ENCODE assay signal across 8 mouse cellular contexts in genomic region chr6:87850155-87850899, GRCm38 (mm10). TPM values are rescaled to one million over a fixed set of nuclear protein-coding genes. Genes with fewer than 3 reads are reported as not detected.
A peak's percentile ranks its signal among the peaks of the same experiment; 100 is the strongest.
DNase-seq lines count a peak whose midpoint lies in the region; ATAC-seq and TF ChIP-seq lines count a peak whose summit lies in the region.

No protein-coding gene starts in this region.

- under 1% methylated on average over 71 of the region's 73 CpGs for WGBS in cerebellum, adult 2 months
- WGBS in forebrain, embryonic 16.5 days, result under 1% methylated on average over 71 of the region's 73 CpGs
- under 1% methylated on average over 73 of the region's 73 CpGs for WGBS in hindbrain, embryonic 12.5 days
- WGBS in stomach, embryonic 14.5 days, result under 1% methylated on average over 67 of the region's 73 CpGs

- no peak for TF ChIP-seq POLR2A in cerebellum, adult 2 months (IDR thresholded peaks at IDR 0.05; ENCODE audit: borderline replicate concordance, insufficient read depth, low read length)

- H3K4me2 ChIP-seq in forebrain, embryonic 16.5 days (ENCODE audit: low read length), result peak overlapping the region; percentile 89
- H3K4me2 ChIP-seq in hindbrain, embryonic 12.5 days (replicated peaks), result peak overlapping the region; percentile 76
- H3K4me2 ChIP-seq in stomach, embryonic 14.5 days (replicated peaks; ENCODE audit: low read depth, low read length), result peak overlapping the region; percentile 82

- no peaks in the 10 kb centered on the region for H3K9me3 ChIP-seq in forebrain, embryonic 16.5 days (ENCODE audit: control insufficient read depth, low read length)
- no peaks in the 10 kb centered on the region for H3K9me3 ChIP-seq in hindbrain, embryonic 12.5 days (replicated peaks)
- H3K9me3 ChIP-seq in stomach, embryonic 14.5 days (ENCODE audit: control insufficient read depth, low read depth, low read length), result no peaks in the 10 kb centered on the region

- TF ChIP-seq CTCF in cerebellum, adult 2 months (IDR thresholded peaks at IDR 0.05; ENCODE audit: borderline replicate concordance, insufficient read depth, low read depth, low read length), result no peak

- H3K36me3 ChIP-seq in forebrain, embryonic 16.5 days (ENCODE audit: control insufficient read depth, insufficient read depth), result peaks cover 3% of the 10 kb centered on the region
- peaks cover 3% of the 10 kb centered on the region for H3K36me3 ChIP-seq in hindbrain, embryonic 12.5 days
- peaks cover 9% of the 10 kb centered on the region; the same call in 1 of the 2 replicates for H3K36me3 ChIP-seq in stomach, embryonic 14.5 days (ENCODE audit: control insufficient read depth, insufficient read depth, low read length)

- peak; percentile 70 for ATAC-seq in forebrain, embryonic 16.5 days
- ATAC-seq in hindbrain, embryonic 12.5 days (ENCODE audit: low FRiP score), result peak; percentile 87
- ATAC-seq in stomach, embryonic 14.5 days (ENCODE audit: insufficient number of reproducible peaks, insufficient read depth, low FRiP score, low read depth), result peak; percentile 72

- intact Hi-C loops in left cerebral cortex, postnatal 4 days (cut with DNase I), result no loop called here

- peak overlapping the region; percentile 95 for H3K9ac ChIP-seq in forebrain, embryonic 16.5 days (replicated peaks; ENCODE audit: low read depth, low read length)
- H3K9ac ChIP-seq in hindbrain, embryonic 12.5 days, result peak overlapping the region; percentile 99
- peak overlapping the region; percentile 99 for H3K9ac ChIP-seq in stomach, embryonic 14.5 days (replicated peaks; ENCODE audit: low read depth, low read length)

- peak; percentile 56 to 58 for DNase-seq in right cerebral cortex, postnatal 10 days (ENCODE audit: low spot score in 2 of 2)
- DNase-seq in right cerebral cortex, adult 2 months (ENCODE audit: low spot score in 2 of 2), result no peak
- DNase-seq in cerebellum, adult 2 months, result peak in 1 of 2 experiments; percentile 70
- DNase-seq in left cerebral cortex, postnatal 4 days, result peak; percentile 58
- peak; percentile 31 for DNase-seq in mesoderm, embryonic 11.5 days (ENCODE audit: low read depth, low spot score)

- H3K4me1 ChIP-seq in cerebellum, adult 2 months (ENCODE audit: control insufficient read depth, insufficient read depth, low read length), result peaks cover 9% of the 10 kb centered on the region; the same call in 1 of the 2 replicates
- peaks cover 25% of the 10 kb centered on the region for H3K4me1 ChIP-seq in forebrain, embryonic 16.5 days (replicated peaks; ENCODE audit: control insufficient read depth, insufficient read depth, low read length)
- H3K4me1 ChIP-seq in hindbrain, embryonic 12.5 days, result peaks cover 19% of the 10 kb centered on the region
- peaks cover 20% of the 10 kb centered on the region for H3K4me1 ChIP-seq in stomach, embryonic 14.5 days (ENCODE audit: control insufficient read depth, insufficient read depth, low read length)

- no peaks in the 10 kb centered on the region for H3K27me3 ChIP-seq in cerebellum, adult 2 months (ENCODE audit: control insufficient read depth, insufficient read depth, low read length)
- no peaks in the 10 kb centered on the region for H3K27me3 ChIP-seq in forebrain, embryonic 16.5 days (replicated peaks; ENCODE audit: control insufficient read depth, insufficient read depth, low read length)
- no peaks in the 10 kb centered on the region for H3K27me3 ChIP-seq in hindbrain, embryonic 12.5 days
- no peaks in the 10 kb centered on the region for H3K27me3 ChIP-seq in stomach, embryonic 14.5 days (ENCODE audit: control insufficient read depth, insufficient read depth, low read length)

- H3K27ac ChIP-seq in cerebellum, adult 2 months (ENCODE audit: insufficient read depth, low read length), result peak overlapping the region; percentile 83
- peak overlapping the region; percentile 93 for H3K27ac ChIP-seq in forebrain, embryonic 16.5 days (ENCODE audit: low read length)
- peak overlapping the region; percentile 93 for H3K27ac ChIP-seq in hindbrain, embryonic 12.5 days
- peak overlapping the region; percentile 96 for H3K27ac ChIP-seq in stomach, embryonic 14.5 days (ENCODE audit: low read length)

- H3K4me3 ChIP-seq in cerebellum, adult 2 months (replicated peaks; ENCODE audit: insufficient read depth, low read depth, low read length), result peak overlapping the region; percentile 80
- H3K4me3 ChIP-seq in forebrain, embryonic 16.5 days (replicated peaks; ENCODE audit: low read length), result peak overlapping the region; percentile 100
- H3K4me3 ChIP-seq in hindbrain, embryonic 12.5 days, result peak overlapping the region; percentile 100
- peak overlapping the region; percentile 100 for H3K4me3 ChIP-seq in stomach, embryonic 14.5 days (ENCODE audit: low read depth, low read length)

RNA-seq across cellular contexts. Expression of gene Cnbp, which starts 0.6 kb away (rescaled TPM):
- 347 and 359 TPM in 2 replicates for polyA plus RNA-seq in cerebellum, adult 2 months (2012; rRNA removed)
- polyA plus RNA-seq in forebrain, embryonic 16.5 days (2015; fragmentation: Nextera tagmentation; extraction: Ambion mirVana), result 685 and 747 TPM in 2 replicates
- 793 and 799 TPM in 2 replicates for polyA plus RNA-seq in hindbrain, embryonic 12.5 days (2016; fragmentation: Nextera tagmentation; extraction: Ambion mirVana)
- total RNA-seq in left cerebral cortex, postnatal 4 days (2021), result 100 to 1,000 TPM; 219 to 224 TPM
- polyA plus RNA-seq in stomach, embryonic 14.5 days (2014; fragmentation: Nextera tagmentation; extraction: Ambion mirVana), result 1,146 and 1,207 TPM in 2 replicates

RNA-seq across cellular contexts. Expression of gene Isy1, which starts 11.7 kb away (rescaled TPM):
- 36.2 and 36.4 TPM in 2 replicates for polyA plus RNA-seq in cerebellum, adult 2 months (2012; rRNA removed)
- 28.2 and 30.2 TPM in 2 replicates for polyA plus RNA-seq in forebrain, embryonic 16.5 days (2015; fragmentation: Nextera tagmentation; extraction: Ambion mirVana)
- polyA plus RNA-seq in hindbrain, embryonic 12.5 days (2016; fragmentation: Nextera tagmentation; extraction: Ambion mirVana), result 47.4 and 52.7 TPM in 2 replicates
- total RNA-seq in left cerebral cortex, postnatal 4 days (2021), result 10 to 100 TPM; 29.1 to 30.1 TPM
- polyA plus RNA-seq in stomach, embryonic 14.5 days (2014; fragmentation: Nextera tagmentation; extraction: Ambion mirVana), result 38.1 and 52.8 TPM in 2 replicates

RNA-seq across cellular contexts. Expression of gene Gm45140, which starts 14.7 kb away (rescaled TPM):
- 4.9 and 5.7 TPM in 2 replicates for polyA plus RNA-seq in cerebellum, adult 2 months (2012; rRNA removed)
- 2.5 and 4.4 TPM in 2 replicates for polyA plus RNA-seq in forebrain, embryonic 16.5 days (2015; fragmentation: Nextera tagmentation; extraction: Ambion mirVana)
- polyA plus RNA-seq in hindbrain, embryonic 12.5 days (2016; fragmentation: Nextera tagmentation; extraction: Ambion mirVana), result 4.1 and 5.0 TPM in 2 replicates
- 1 to 10 TPM; 3.7 to 4.0 TPM for total RNA-seq in left cerebral cortex, postnatal 4 days (2021)
- 2.8 and 3.5 TPM in 2 replicates for polyA plus RNA-seq in stomach, embryonic 14.5 days (2014; fragmentation: Nextera tagmentation; extraction: Ambion mirVana)

RNA-seq across cellular contexts. Expression of gene Copg1, which starts 37.3 kb away (rescaled TPM):
- polyA plus RNA-seq in cerebellum, adult 2 months (2012; rRNA removed), result 262 and 265 TPM in 2 replicates
- polyA plus RNA-seq in forebrain, embryonic 16.5 days (2015; fragmentation: Nextera tagmentation; extraction: Ambion mirVana), result 173 and 186 TPM in 2 replicates
- polyA plus RNA-seq in hindbrain, embryonic 12.5 days (2016; fragmentation: Nextera tagmentation; extraction: Ambion mirVana), result 165 TPM in 2 replicates
- 100 to 1,000 TPM; 158 to 172 TPM for total RNA-seq in left cerebral cortex, postnatal 4 days (2021)
- 164 and 169 TPM in 2 replicates for polyA plus RNA-seq in stomach, embryonic 14.5 days (2014; fragmentation: Nextera tagmentation; extraction: Ambion mirVana)

RNA-seq across cellular contexts. Expression of gene Rab43, which starts 38.4 kb away (rescaled TPM):
- polyA plus RNA-seq in cerebellum, adult 2 months (2012; rRNA removed), result 18.9 and 19.4 TPM in 2 replicates
- 6.1 and 8.0 TPM in 2 replicates for polyA plus RNA-seq in forebrain, embryonic 16.5 days (2015; fragmentation: Nextera tagmentation; extraction: Ambion mirVana)
- polyA plus RNA-seq in hindbrain, embryonic 12.5 days (2016; fragmentation: Nextera tagmentation; extraction: Ambion mirVana), result 12.2 and 13.1 TPM in 2 replicates
- 10 to 100 TPM; 15.2 to 21.8 TPM for total RNA-seq in left cerebral cortex, postnatal 4 days (2021)
- 10.9 and 14.9 TPM in 2 replicates for polyA plus RNA-seq in stomach, embryonic 14.5 days (2014; fragmentation: Nextera tagmentation; extraction: Ambion mirVana)

Comparison
In these comparisons a context has a peak if more than half of its experiments do, and no peak if none do; other contexts are left out.
1. DNase-seq: peak in right cerebral cortex, postnatal 10 days (2 of 2), left cerebral cortex, postnatal 4 days (single experiment) and mesoderm, embryonic 11.5 days (single experiment); none in right cerebral cortex, adult 2 months (0 of 2).
2. Peak in every context shown above with its lines, with median percentiles within 50 percentile points of each other: H3K27ac ChIP-seq, H3K4me3 ChIP-seq, ATAC-seq, H3K4me2 ChIP-seq and H3K9ac ChIP-seq.